Mouse (Mus musculus): ENCODE measurements around the gene Olfr1491. TPM values are rescaled to one million over a fixed set of nuclear protein-coding genes. Genes with fewer than 3 reads are reported as not detected.

The Olfr1491 gene
- not detected in 2 replicates for polyA plus RNA-seq (2016; fragmentation: Nextera tagmentation; extraction: Ambion mirVana)

DNA sequence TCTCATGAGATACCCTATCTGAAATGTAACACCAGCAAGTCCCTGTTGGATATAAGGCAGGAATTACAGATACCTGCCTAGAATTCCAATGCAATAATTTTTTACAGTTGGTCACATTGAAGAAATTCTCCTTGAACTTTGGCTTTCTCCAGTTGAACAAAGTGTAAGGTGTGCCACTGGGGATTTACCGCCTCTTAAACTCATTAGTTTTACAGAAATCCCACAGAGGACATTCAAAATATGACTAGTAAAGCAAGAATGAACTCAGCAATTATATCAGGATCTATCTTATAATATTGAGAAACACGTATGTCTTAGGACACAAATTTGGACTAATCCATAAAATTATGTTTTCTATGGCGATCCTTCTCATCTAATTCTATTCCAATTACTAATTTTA, at the start of gene Olfr1491:
Olfr1491 (plus strand) TSS at position 301 of the 400 bp plus-strand sequence.
- Histone ChIP-seq H3K27me3 (no peaks in the 10 kb centered on the region), H3K4me2 (no peak within 1 kb of the TSS), H3K4me1 (no peaks in the 10 kb centered on the region), H3K36me3 (replicated peaks) (no peaks in the 10 kb centered on the region), H3K9me3 (no peaks in the 10 kb centered on the region), H3K27ac (no peak within 1 kb of the TSS), H3K4me3 (replicated peaks) (no peak within 1 kb of the TSS), H3K9ac (no peak within 1 kb of the TSS)
- 79% methylated on average over 3 of the region's 3 CpGs for WGBS
- ATAC-seq (ENCODE audit: low FRiP score) = no peak

DNA sequence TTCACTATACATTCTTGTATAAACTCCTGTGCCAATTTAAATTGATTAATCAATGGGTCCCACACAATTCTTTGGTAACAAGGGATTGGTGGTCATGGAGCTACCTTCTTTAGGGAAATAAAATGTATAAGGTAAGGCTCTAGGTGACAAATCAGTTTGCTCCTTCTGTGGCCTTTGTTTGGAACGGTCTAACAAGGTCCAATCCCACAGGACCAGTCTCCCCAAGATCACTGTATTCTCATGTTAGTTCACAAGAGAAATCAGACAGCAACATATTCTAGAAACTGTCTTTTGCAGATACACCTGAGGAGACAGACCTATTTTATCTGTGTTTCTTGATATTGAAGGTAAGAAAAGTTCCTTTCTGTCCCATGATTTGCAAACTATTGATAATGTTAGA, 46.3 kb upstream of the Olfr1491 start, which contains the start of gene Olfr1490:
Olfr1490 (plus strand) TSS at position 301 of the 400 bp plus-strand sequence.
- H3K4me3 ChIP-seq (replicated peaks) = no peak within 1 kb of the TSS
- no peaks in the 10 kb centered on the region for H3K9me3 ChIP-seq
- ATAC-seq (ENCODE audit: low FRiP score) = no peak
- no peaks in the 10 kb centered on the region for H3K4me1 ChIP-seq
- no peak within 1 kb of the TSS for H3K9ac ChIP-seq
- H3K4me2 ChIP-seq = no peak within 1 kb of the TSS
- 78% methylated on average over 1 of the region's 1 CpGs for WGBS
- H3K27me3 ChIP-seq = no peaks in the 10 kb centered on the region
- H3K36me3 ChIP-seq (replicated peaks) = no peaks in the 10 kb centered on the region
- no peak within 1 kb of the TSS for H3K27ac ChIP-seq

DNA sequence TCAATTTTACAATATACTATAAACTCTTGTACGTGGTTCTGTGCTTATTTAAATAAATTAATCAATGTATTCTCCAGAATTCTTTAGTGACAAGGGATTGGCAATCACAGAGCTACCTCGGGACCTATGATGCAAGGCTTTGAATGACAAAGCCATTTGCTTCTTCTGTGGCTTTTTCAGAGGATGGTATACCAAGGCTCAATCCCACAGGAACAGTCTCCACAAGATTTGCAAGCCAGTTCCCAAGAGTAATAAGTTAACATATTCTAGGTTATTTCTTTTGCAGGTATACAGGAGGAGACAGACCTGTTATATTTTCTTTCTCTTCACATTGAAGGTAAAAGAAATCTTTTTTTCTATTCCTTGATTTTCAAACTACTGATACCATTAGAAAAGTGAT, 25.9 kb downstream of the Olfr1491 start, which contains the start of gene Olfr1493-ps1:
Olfr1493-ps1 (plus strand) TSS at position 301 of the 400 bp plus-strand sequence.
- H3K27ac ChIP-seq = no peak within 1 kb of the TSS
- H3K4me1 ChIP-seq = no peaks in the 10 kb centered on the region
- no peak for ATAC-seq (ENCODE audit: low FRiP score)
- H3K27me3 ChIP-seq = no peaks in the 10 kb centered on the region
- H3K36me3 ChIP-seq (replicated peaks) = no peaks in the 10 kb centered on the region
- no peak within 1 kb of the TSS for H3K9ac ChIP-seq
- no peak within 1 kb of the TSS for H3K4me2 ChIP-seq
- H3K9me3 ChIP-seq = 0 out of 2 replicates have a peak, but pooled peaks cover 7% of the 10 kb centered on the region
- 57% methylated on average over 2 of the region's 2 CpGs for whole genome bisulfite sequencing
- H3K4me3 ChIP-seq (replicated peaks) = no peak within 1 kb of the TSS

DNA sequence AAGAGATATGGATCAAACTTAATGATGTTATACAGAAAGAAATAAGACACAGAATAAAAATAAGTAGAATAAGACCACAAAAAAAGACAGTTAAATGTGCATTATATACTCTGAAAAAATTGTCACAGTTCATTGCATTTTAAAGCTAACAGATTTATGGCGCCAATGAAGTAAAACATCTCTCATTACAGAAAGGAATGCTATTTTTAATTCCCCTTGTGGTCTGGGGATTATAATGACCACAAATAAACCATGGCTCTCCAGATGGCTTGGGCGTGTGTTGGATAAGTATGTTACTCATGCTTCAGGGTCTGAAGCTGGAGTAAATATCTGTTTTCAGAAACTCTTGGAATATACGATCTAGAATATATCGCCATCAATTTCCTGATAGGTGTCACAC, 42.4 kb downstream of the Olfr1491 start, which contains the start of gene Olfr1494:
Olfr1494 (plus strand) TSS at position 301 of the 400 bp plus-strand sequence.
- Histone ChIP-seq H3K4me3 (replicated peaks) (no peak within 1 kb of the TSS), H3K36me3 (replicated peaks) (no peaks in the 10 kb centered on the region), H3K27me3 (no peaks in the 10 kb centered on the region), H3K4me2 (no peak within 1 kb of the TSS), H3K9ac (no peak within 1 kb of the TSS), H3K4me1 (no peaks in the 10 kb centered on the region), H3K9me3 (no peaks in the 10 kb centered on the region), H3K27ac (no peak within 1 kb of the TSS)
- 89% methylated on average over 4 of the region's 4 CpGs for WGBS
- ATAC-seq (ENCODE audit: low FRiP score) = no peak

DNA sequence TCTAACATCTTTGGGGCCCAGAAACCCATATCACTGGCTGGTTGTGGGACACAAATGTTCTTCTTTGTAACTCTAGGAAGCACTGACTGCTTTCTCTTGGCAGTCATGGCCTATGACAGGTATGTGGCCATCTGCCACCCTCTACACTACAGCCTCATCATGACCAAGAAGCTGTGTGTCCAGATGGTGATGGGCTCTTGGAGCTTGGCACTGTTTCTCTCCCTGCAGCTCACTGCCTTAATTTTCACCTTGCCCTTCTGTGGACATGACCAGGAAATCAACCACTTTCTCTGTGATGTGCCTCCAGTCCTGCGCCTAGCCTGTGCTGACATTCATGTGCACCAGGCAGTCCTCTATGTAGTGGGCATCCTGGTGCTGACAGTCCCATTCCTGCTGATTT, 52.3 kb downstream of the Olfr1491 start:
- H3K27ac ChIP-seq = no peak overlapping the region
- no peaks in the 10 kb centered on the region for H3K36me3 ChIP-seq (replicated peaks)
- no peak overlapping the region for H3K4me3 ChIP-seq (replicated peaks)
- 83% methylated on average over 1 of the region's 1 CpGs for WGBS
- H3K4me1 ChIP-seq = no peaks in the 10 kb centered on the region
- H3K4me2 ChIP-seq = no peak overlapping the region
- no peak overlapping the region for H3K9ac ChIP-seq
- no peak for ATAC-seq (ENCODE audit: low FRiP score)
- no peaks in the 10 kb centered on the region for H3K9me3 ChIP-seq
- no peaks in the 10 kb centered on the region for H3K27me3 ChIP-seq

Other genes starting within 250 kb of the Olfr1491 start
- not detected in 2 replicates for gene Olfr1472, start 241.2 kb upstream of the Olfr1491 start, polyA plus RNA-seq (2016; fragmentation: Nextera tagmentation; extraction: Ambion mirVana)
- gene Olfr1474, start 227.7 kb upstream of the Olfr1491 start, polyA plus RNA-seq (2016; fragmentation: Nextera tagmentation; extraction: Ambion mirVana) = not detected in 2 replicates
- not detected in 2 replicates for gene Olfr1475, start 217.1 kb upstream of the Olfr1491 start, polyA plus RNA-seq (2016; fragmentation: Nextera tagmentation; extraction: Ambion mirVana)
- not detected in 2 replicates for gene Olfr1477, start 196.7 kb upstream of the Olfr1491 start, polyA plus RNA-seq (2016; fragmentation: Nextera tagmentation; extraction: Ambion mirVana)
- not detected in 2 replicates for gene Olfr1480, start 169.4 kb upstream of the Olfr1491 start, polyA plus RNA-seq (2016; fragmentation: Nextera tagmentation; extraction: Ambion mirVana)
- not detected in 2 replicates for gene Olfr1484, start 113.8 kb upstream of the Olfr1491 start, polyA plus RNA-seq (2016; fragmentation: Nextera tagmentation; extraction: Ambion mirVana)
- gene Olfr1487, start 79.9 kb upstream of the Olfr1491 start, polyA plus RNA-seq (2016; fragmentation: Nextera tagmentation; extraction: Ambion mirVana) = not detected in 2 replicates
- not detected in 2 replicates for gene Olfr1489, start 65.6 kb upstream of the Olfr1491 start, polyA plus RNA-seq (2016; fragmentation: Nextera tagmentation; extraction: Ambion mirVana)
- not detected in 2 replicates for gene Olfr1490, start 46.2 kb upstream of the Olfr1491 start, polyA plus RNA-seq (2016; fragmentation: Nextera tagmentation; extraction: Ambion mirVana)
- not detected in 2 replicates for gene Olfr1493-ps1, start 26.0 kb downstream of the Olfr1491 start, polyA plus RNA-seq (2016; fragmentation: Nextera tagmentation; extraction: Ambion mirVana)
- not detected in 2 replicates for gene Olfr1494, start 42.5 kb downstream of the Olfr1491 start, polyA plus RNA-seq (2016; fragmentation: Nextera tagmentation; extraction: Ambion mirVana)
- not detected in 2 replicates for gene Olfr1495, start 67.3 kb downstream of the Olfr1491 start, polyA plus RNA-seq (2016; fragmentation: Nextera tagmentation; extraction: Ambion mirVana)
- gene Olfr1496, start 80.6 kb downstream of the Olfr1491 start, polyA plus RNA-seq (2016; fragmentation: Nextera tagmentation; extraction: Ambion mirVana) = not detected in 2 replicates
- not detected in 2 replicates for gene Olfr1497, start 100.9 kb downstream of the Olfr1491 start, polyA plus RNA-seq (2016; fragmentation: Nextera tagmentation; extraction: Ambion mirVana)
- gene Olfr1499, start 122.2 kb downstream of the Olfr1491 start, polyA plus RNA-seq (2016; fragmentation: Nextera tagmentation; extraction: Ambion mirVana) = not detected in 2 replicates
- gene Olfr1500, start 133.2 kb downstream of the Olfr1491 start, polyA plus RNA-seq (2016; fragmentation: Nextera tagmentation; extraction: Ambion mirVana) = not detected in 2 replicates
- gene Olfr1501, start 153.4 kb downstream of the Olfr1491 start, polyA plus RNA-seq (2016; fragmentation: Nextera tagmentation; extraction: Ambion mirVana) = not detected in 2 replicates
- gene Olfr1502, start 164.5 kb downstream of the Olfr1491 start, polyA plus RNA-seq (2016; fragmentation: Nextera tagmentation; extraction: Ambion mirVana) = not detected in 2 replicates
- gene Olfr1504, start 200.7 kb downstream of the Olfr1491 start, polyA plus RNA-seq (2016; fragmentation: Nextera tagmentation; extraction: Ambion mirVana) = not detected in 2 replicates
- gene Olfr1505, start 216.3 kb downstream of the Olfr1491 start, polyA plus RNA-seq (2016; fragmentation: Nextera tagmentation; extraction: Ambion mirVana) = not detected in 2 replicates

Data from forebrain, embryonic 12.5 days (tissue).